Mouse (Mus musculus): ENCODE measurements around the gene Gm10944. TPM values are rescaled to one million over a fixed set of nuclear protein-coding genes. Genes with fewer than 3 reads are reported as not detected.

Gene Gm10944
- polyA plus RNA-seq, 1 experiment = not detected

GRCm38 (mm10) chr10:10726501-10726900, 45.4 kb downstream of the Gm10944 start:
- WGBS = 95% methylated on average over 3 of the region's 3 CpGs

More at GRCm38 (mm10) chr10:10726501-10726900, 45.4 kb downstream of the Gm10944 start:
- Histone ChIP-seq H3K27me3 (ENCODE audit: control insufficient read depth, insufficient read depth, low read length) (no peaks in the 10 kb centered on the region), H3K4me1 (replicated peaks; ENCODE audit: control insufficient read depth, insufficient read depth, low read length) (no peaks in the 10 kb centered on the region), H3K36me3 (ENCODE audit: control insufficient read depth, insufficient read depth, low read length) (no peaks in the 10 kb centered on the region), H3K27ac (ENCODE audit: control insufficient read depth, insufficient read depth, low read length) (no peak overlapping the region), H3K4me3 (ENCODE audit: control insufficient read depth, insufficient read depth, low read length) (no peak overlapping the region)
- no peak for DNase-seq
- TF ChIP-seq POLR2A (IDR thresholded peaks at IDR 0.05; ENCODE audit: control insufficient read depth, extremely low read depth, insufficient read depth, low read length, poor library complexity) = no peak
- no peak for TF ChIP-seq CTCF (IDR thresholded peaks at IDR 0.05; ENCODE audit: borderline replicate concordance, control insufficient read depth, extremely low read depth, insufficient read depth, low read length, poor library complexity)

Other genes with a start within 250 kb of the Gm10944 start
- gene Adgb, start 209.0 kb upstream of the Gm10944 start, polyA plus RNA-seq (2012; rRNA removed) = 0.64 and 0.74 TPM in 2 replicates
- 13.7 and 14.2 TPM in 2 replicates for gene Rab32, start 123.1 kb upstream of the Gm10944 start, polyA plus RNA-seq (2012; rRNA removed)

All from thymus, adult 2 months (tissue).